Comparison of ENCODE assay signal across 8 mouse cellular contexts in genomic region chr13:40917161-40918091, GRCm38 (mm10). TPM values are rescaled to one million over a fixed set of nuclear protein-coding genes. Genes with fewer than 3 reads are reported as not detected.
DNase-seq lines count a peak whose midpoint lies in the region; ATAC-seq and TF ChIP-seq lines count a peak whose summit lies in the region.

No protein-coding gene starts in this region.

- under 1% methylated on average over 38 of the region's 38 CpGs for WGBS in forebrain, embryonic 16.5 days

- H3K27me3 ChIP-seq in forebrain, embryonic 16.5 days (replicated peaks; ENCODE audit: control insufficient read depth, insufficient read depth, low read length), result no peaks in the 10 kb centered on the region

- peak; percentile 91 for DNase-seq in ES-E14 (ENCODE audit: low read depth, low spot score)
- DNase-seq in adrenal gland, postnatal 25 days, result peak; percentile 63
- DNase-seq in heart, postnatal 25 days (ENCODE audit: low spot score), result peak; percentile 42
- peak; percentile 21 to 49 for DNase-seq in layer of hippocampus, adult 8-10 months (ENCODE audit: low spot score in 2 of 2)
- peak; percentile 81 for DNase-seq in lung, postnatal 10 days
- peak; percentile 64 for DNase-seq in ovary, postnatal 36 days (ENCODE audit: low spot score)

- intact Hi-C loops in heart, postnatal 25 days (cut with DNase I), result loop anchor here (2.0 to 5.0 kb wide), 2 partner anchors 59 to 70 kb away; no protein-coding TSS in a partner anchor

- H3K9me3 ChIP-seq in ES-E14 (ENCODE audit: control insufficient read depth, insufficient read depth, low read depth, low read length), result no peaks in the 10 kb centered on the region
- H3K9me3 ChIP-seq in forebrain, embryonic 16.5 days (ENCODE audit: control insufficient read depth, low read length), result no peaks in the 10 kb centered on the region

- in situ Hi-C loops in ES-E14 (cut with MboI; ENCODE audit: low sequenced_read_pairs in 2 of 2, unreplicated experiment in 2 of 2), result no loop called here

- peaks cover 3% of the 10 kb centered on the region; the same call in 1 of the 2 replicates for H3K36me3 ChIP-seq in ES-E14 (ENCODE audit: control insufficient read depth, insufficient read depth, low read length, poor library complexity, severe bottlenecking)
- no peaks in the 10 kb centered on the region for H3K36me3 ChIP-seq in forebrain, embryonic 16.5 days (ENCODE audit: control insufficient read depth, insufficient read depth)

- H3K27ac ChIP-seq in ES-E14 (ENCODE audit: insufficient read depth, low read depth, low read length, poor library complexity, severe bottlenecking), result peak overlapping the region; percentile 97
- no peak overlapping the region for H3K27ac ChIP-seq in forebrain, embryonic 16.5 days (ENCODE audit: low read length)

- peak overlapping the region; percentile 74 for H3K9ac ChIP-seq in ES-E14 (ENCODE audit: insufficient read depth, low read depth, low read length, poor library complexity, severe bottlenecking)
- peak overlapping the region; percentile 60 for H3K9ac ChIP-seq in forebrain, embryonic 16.5 days (replicated peaks; ENCODE audit: low read depth, low read length)

- H3K4me3 ChIP-seq in ES-E14 (ENCODE audit: insufficient read depth in 1 of 2, low read depth in 1 of 2, low read length in 2 of 2, poor library complexity in 1 of 2, severe bottlenecking in 1 of 2), result peak overlapping the region; percentile 68 to 69
- H3K4me3 ChIP-seq in forebrain, embryonic 16.5 days (replicated peaks; ENCODE audit: low read length), result peak overlapping the region; percentile 53

- H3K4me1 ChIP-seq in ES-E14 (ENCODE audit: control insufficient read depth in 2 of 2, insufficient read depth in 2 of 2, low read length in 2 of 2, poor library complexity in 1 of 2), result peaks cover under 1 to 28% of the 10 kb centered on the region in 2 experiments
- peaks cover 17% of the 10 kb centered on the region for H3K4me1 ChIP-seq in forebrain, embryonic 16.5 days (replicated peaks; ENCODE audit: control insufficient read depth, insufficient read depth, low read length)

- peak overlapping the region; percentile 92 for H3K4me2 ChIP-seq in forebrain, embryonic 16.5 days (ENCODE audit: low read length)

- peak; percentile 79 for ATAC-seq in forebrain, embryonic 16.5 days
- ATAC-seq in inflammation-experienced regulatory T-cells, adult 6 months, result no peak

TF ChIP-seq in ES-E14, 5 proteins besides CTCF, POLR2A, EP300 and RAD21:
- TF ChIP-seq CHD2 (IDR thresholded peaks at IDR 0.05; ENCODE audit: low read depth, low read length) (no peak), ZC3H11A (IDR thresholded peaks at IDR 0.05; ENCODE audit: borderline replicate concordance, low read depth, low read length) (no peak), HCFC1 (IDR thresholded peaks at IDR 0.05; ENCODE audit: borderline replicate concordance, insufficient read depth, low read length) (no peak; the same call in 1 of the 2 replicates)

RNA-seq across cellular contexts. Expression of gene Gcnt2, which starts 57.9 kb away (rescaled TPM):
- total RNA-seq in ES-E14 (2012; rRNA removed), result 21.8 and 35.6 TPM in 2 replicates
- total RNA-seq in adrenal gland, postnatal 25 days (2021), result 7.2 and 7.3 TPM in 2 replicates
- 5.1 and 5.2 TPM in 2 replicates for polyA plus RNA-seq in forebrain, embryonic 16.5 days (2015; fragmentation: Nextera tagmentation; extraction: Ambion mirVana)
- 10 to 100 TPM in 1 of 2 experiments, 1 to 10 TPM in 1; 8.3 to 11.2 TPM for total RNA-seq in heart, postnatal 25 days (2021)
- 10 to 100 TPM; 14.9 to 21.2 (median 18.1) TPM for total RNA-seq in layer of hippocampus, adult 8-10 months (2022)
- polyA plus RNA-seq in inflammation-experienced regulatory T-cells, adult 6 months (2017; shearing (Covaris generic)), result 1 to 10 TPM in 1 of 3 experiments, under 1 TPM in 1, not detected in 1; 0.17 to 1.1 TPM

Comparison
In these comparisons a context has a peak if more than half of its experiments do, and no peak if none do; other contexts are left out.
1. DNase-seq: peak in every context shown above with its lines; median percentile 91 in ES-E14; 81 in lung, postnatal 10 days; 64 in ovary, postnatal 36 days; 63 in adrenal gland, postnatal 25 days; 42 in heart, postnatal 25 days; 35 in layer of hippocampus, adult 8-10 months.